Comparison of ENCODE assay signal across 8 mouse cellular contexts in genomic region chr2:71598368-71598767, GRCm38 (mm10). TPM values are rescaled to one million over a fixed set of nuclear protein-coding genes. Genes with fewer than 3 reads are reported as not detected.
A peak's percentile ranks its signal among the peaks of the same experiment; 100 is the strongest.
DNase-seq lines count a peak whose midpoint lies in the region; ATAC-seq lines count a peak whose summit lies in the region.

No protein-coding gene starts in this region.

- no peak overlapping the region for H3K9ac ChIP-seq in forebrain, embryonic 16.5 days (replicated peaks; ENCODE audit: low read depth, low read length)
- no peak overlapping the region for H3K9ac ChIP-seq in forebrain, embryonic 12.5 days
- H3K9ac ChIP-seq in neural tube, embryonic 15.5 days (replicated peaks), result no peak overlapping the region
- no peak overlapping the region for H3K9ac ChIP-seq in stomach, embryonic 16.5 days (ENCODE audit: low read length)
- no peak overlapping the region for H3K9ac ChIP-seq in heart, embryonic 11.5 days (ENCODE audit: low read depth, low read length)

- H3K4me1 ChIP-seq in forebrain, embryonic 16.5 days (replicated peaks; ENCODE audit: control insufficient read depth, insufficient read depth, low read length), result peaks cover 5% of the 10 kb centered on the region; the same call in 1 of the 2 replicates
- peaks cover 5% of the 10 kb centered on the region for H3K4me1 ChIP-seq in forebrain, embryonic 12.5 days
- peaks cover 10% of the 10 kb centered on the region for H3K4me1 ChIP-seq in neural tube, embryonic 15.5 days
- H3K4me1 ChIP-seq in stomach, embryonic 16.5 days (ENCODE audit: control insufficient read depth, insufficient read depth, low read length), result 0 out of 2 replicates have a peak, but pooled peaks cover 3% of the 10 kb centered on the region
- no peaks in the 10 kb centered on the region for H3K4me1 ChIP-seq in heart, embryonic 11.5 days (ENCODE audit: control insufficient read depth, insufficient read depth, low read length)

- DNase-seq in neural tube, embryonic 10.5 days (ENCODE audit: extremely low spot score, low spot score), result no peak
- DNase-seq in left cerebral cortex, postnatal 36 days (ENCODE audit: low spot score in 2 of 2), result peak; percentile 27 to 33
- DNase-seq in heart, postnatal 25 days (ENCODE audit: low spot score), result no peak

- no peaks in the 10 kb centered on the region for H3K27me3 ChIP-seq in forebrain, embryonic 16.5 days (replicated peaks; ENCODE audit: control insufficient read depth, insufficient read depth, low read length)
- peaks cover 12% of the 10 kb centered on the region; the same call in 1 of the 2 replicates for H3K27me3 ChIP-seq in forebrain, embryonic 12.5 days
- peaks cover 5% of the 10 kb centered on the region; the same call in 1 of the 2 replicates for H3K27me3 ChIP-seq in neural tube, embryonic 15.5 days (replicated peaks)
- H3K27me3 ChIP-seq in stomach, embryonic 16.5 days (ENCODE audit: control insufficient read depth, insufficient read depth, low read length), result no peaks in the 10 kb centered on the region
- H3K27me3 ChIP-seq in heart, embryonic 11.5 days (ENCODE audit: control insufficient read depth, insufficient read depth, low read length), result peaks cover 4% of the 10 kb centered on the region; the same call in 1 of the 2 replicates

- no peak; the same call in 1 of the 2 replicates for ATAC-seq in forebrain, embryonic 16.5 days
- ATAC-seq in forebrain, embryonic 12.5 days (ENCODE audit: low FRiP score), result no peak
- ATAC-seq in neural tube, embryonic 15.5 days (ENCODE audit: low FRiP score), result no peak
- ATAC-seq in stomach, embryonic 16.5 days (ENCODE audit: insufficient read depth, low FRiP score), result no peak
- no peak for ATAC-seq in heart, embryonic 11.5 days (replicated peaks; ENCODE audit: insufficient number of reproducible peaks, low FRiP score, low TSS enrichment)

- no peak overlapping the region for H3K4me3 ChIP-seq in forebrain, embryonic 16.5 days (replicated peaks; ENCODE audit: low read length)
- no peak overlapping the region for H3K4me3 ChIP-seq in forebrain, embryonic 12.5 days (replicated peaks)
- no peak overlapping the region for H3K4me3 ChIP-seq in neural tube, embryonic 15.5 days (replicated peaks)
- 0 out of 2 replicates have a peak overlapping the region, but pooled peaks have one; percentile 7 for H3K4me3 ChIP-seq in stomach, embryonic 16.5 days (replicated peaks; ENCODE audit: low read length)
- no peak overlapping the region for H3K4me3 ChIP-seq in heart, embryonic 11.5 days (ENCODE audit: low read depth, low read length)

- WGBS in forebrain, embryonic 16.5 days, result 52% methylated on average over 10 of the region's 10 CpGs
- WGBS in forebrain, embryonic 12.5 days, result 68% methylated on average over 10 of the region's 10 CpGs
- 68% methylated on average over 10 of the region's 10 CpGs for WGBS in neural tube, embryonic 15.5 days
- WGBS in stomach, embryonic 16.5 days, result 56% methylated on average over 10 of the region's 10 CpGs
- WGBS in heart, embryonic 11.5 days (ENCODE audit: insufficient replicate concordance), result 58% methylated on average over 10 of the region's 10 CpGs

- intact Hi-C loops in left cerebral cortex, postnatal 36 days (cut with DNase I), result loop anchor here (2.0 kb wide), 1 partner anchor 214 kb away; no protein-coding TSS in a partner anchor
- intact Hi-C loops in heart, postnatal 25 days (cut with DNase I), result loop anchor here (1.0 to 5.0 kb wide), 2 partner anchors 218 to 239 kb away; no protein-coding TSS in a partner anchor

- no peak overlapping the region for H3K27ac ChIP-seq in forebrain, embryonic 16.5 days (ENCODE audit: low read length)
- H3K27ac ChIP-seq in forebrain, embryonic 12.5 days, result no peak overlapping the region
- no peak overlapping the region for H3K27ac ChIP-seq in neural tube, embryonic 15.5 days (replicated peaks)
- H3K27ac ChIP-seq in stomach, embryonic 16.5 days (ENCODE audit: low read length), result no peak overlapping the region
- no peak overlapping the region for H3K27ac ChIP-seq in heart, embryonic 11.5 days (ENCODE audit: low read depth, low read length)

- H3K36me3 ChIP-seq in forebrain, embryonic 16.5 days (ENCODE audit: control insufficient read depth, insufficient read depth), result no peaks in the 10 kb centered on the region
- H3K36me3 ChIP-seq in forebrain, embryonic 12.5 days (replicated peaks), result no peaks in the 10 kb centered on the region
- H3K36me3 ChIP-seq in neural tube, embryonic 15.5 days, result no peaks in the 10 kb centered on the region
- no peaks in the 10 kb centered on the region for H3K36me3 ChIP-seq in stomach, embryonic 16.5 days (ENCODE audit: control insufficient read depth, insufficient read depth, low read length)
- no peaks in the 10 kb centered on the region for H3K36me3 ChIP-seq in heart, embryonic 11.5 days (ENCODE audit: control insufficient read depth, insufficient read depth, low read length)

- H3K4me2 ChIP-seq in forebrain, embryonic 16.5 days (ENCODE audit: low read length), result peak overlapping the region; percentile 16; the same call in 1 of the 2 replicates
- no peak overlapping the region for H3K4me2 ChIP-seq in forebrain, embryonic 12.5 days
- H3K4me2 ChIP-seq in neural tube, embryonic 15.5 days, result 0 out of 2 replicates have a peak overlapping the region, but pooled peaks have one; percentile 19
- H3K4me2 ChIP-seq in stomach, embryonic 16.5 days (ENCODE audit: low read depth, low read length), result peak overlapping the region; percentile 38
- H3K4me2 ChIP-seq in heart, embryonic 11.5 days, result no peak overlapping the region

- no peaks in the 10 kb centered on the region for H3K9me3 ChIP-seq in forebrain, embryonic 16.5 days (ENCODE audit: control insufficient read depth, low read length)
- H3K9me3 ChIP-seq in forebrain, embryonic 12.5 days, result no peaks in the 10 kb centered on the region
- no peaks in the 10 kb centered on the region for H3K9me3 ChIP-seq in neural tube, embryonic 15.5 days (replicated peaks)
- H3K9me3 ChIP-seq in stomach, embryonic 16.5 days (replicated peaks; ENCODE audit: control insufficient read depth, low read length), result no peaks in the 10 kb centered on the region
- H3K9me3 ChIP-seq in heart, embryonic 11.5 days (replicated peaks; ENCODE audit: control insufficient read depth, low read length), result no peaks in the 10 kb centered on the region

RNA-seq across cellular contexts. Expression of gene Dlx2, which starts 51.8 kb away (rescaled TPM):
- 45.2 and 49.8 TPM in 2 replicates for polyA plus RNA-seq in forebrain, embryonic 16.5 days (2015; fragmentation: Nextera tagmentation; extraction: Ambion mirVana)
- polyA plus RNA-seq in forebrain, embryonic 12.5 days (2016; fragmentation: Nextera tagmentation; extraction: Ambion mirVana), result 85.9 and 133 TPM in 2 replicates
- polyA plus RNA-seq in neural tube, embryonic 15.5 days (2015; fragmentation: Nextera tagmentation; extraction: Ambion mirVana), result 0.08 and 1.1 TPM in 2 replicates
- total RNA-seq in left cerebral cortex, postnatal 36 days (2021), result 1 to 10 TPM; 6.0 to 6.4 TPM
- 2.2 and 2.4 TPM in 2 replicates for polyA plus RNA-seq in stomach, embryonic 16.5 days (2015; fragmentation: Nextera tagmentation; extraction: Ambion mirVana)
- 0.65 and 1.3 TPM in 2 replicates for polyA plus RNA-seq in heart, embryonic 11.5 days (2014; fragmentation: Nextera tagmentation; extraction: Ambion mirVana)
- not detected for total RNA-seq in heart, postnatal 25 days (2021)

Comparison
In these comparisons a context has a peak if more than half of its experiments do, and no peak if none do; other contexts are left out.
1. H3K4me2 ChIP-seq: peak in forebrain, embryonic 16.5 days (single experiment), neural tube, embryonic 15.5 days (single experiment) and stomach, embryonic 16.5 days (single experiment); none in forebrain, embryonic 12.5 days (single experiment) and heart, embryonic 11.5 days (single experiment).
2. DNase-seq: peak in left cerebral cortex, postnatal 36 days (2 of 2); none in neural tube, embryonic 10.5 days (single experiment) and heart, postnatal 25 days (single experiment).
3. RNA of gene Dlx2, which starts 51.8 kb away (polyA plus RNA-seq): 85.9 to 133 TPM in forebrain, embryonic 12.5 days and 45.2 to 49.8 TPM in forebrain, embryonic 16.5 days; 2.2 to 2.4 TPM in stomach, embryonic 16.5 days, 0.65 to 1.3 TPM in heart, embryonic 11.5 days and 0.08 to 1.1 TPM in neural tube, embryonic 15.5 days; every median in the first group is over 10 times any median in the second.